Mouse (Mus musculus): ENCODE measurements around the gene Maml3. TPM values are rescaled to one million over a fixed set of nuclear protein-coding genes. Genes with fewer than 3 reads are reported as not detected.
A peak's percentile ranks its signal among the peaks of the same experiment; 100 is the strongest.

Maml3 gene
- polyA plus RNA-seq, 1 experiment from 2014 or later, result 6.1 TPM

GRCm38 (mm10) chr3:52100926-52101325 is 4.0 kb downstream of the Maml3 start:
- peak overlapping the region; percentile 99 for H3K27ac ChIP-seq (ENCODE audit: low read depth, low read length)
- 40% methylated on average over 9 of the region's 9 CpGs for WGBS
- no peaks in the 10 kb centered on the region for H3K36me3 ChIP-seq (ENCODE audit: control insufficient read depth, insufficient read depth, low read length)
- ATAC-seq (ENCODE audit: low FRiP score) (no peak), DNase-seq (ENCODE audit: low spot score, missing footprints) (peak; percentile 87)
- H3K4me1 ChIP-seq (ENCODE audit: control insufficient read depth, insufficient read depth, low read length), result peaks cover 6% of the 10 kb centered on the region; the same call in 1 of the 2 replicates
- no peak overlapping the region for H3K4me3 ChIP-seq (ENCODE audit: low read depth, low read length)
- peak overlapping the region; percentile 98 for H3K9ac ChIP-seq (ENCODE audit: low read length)
- H3K27me3 ChIP-seq (ENCODE audit: control insufficient read depth, insufficient read depth, low read length), result no peaks in the 10 kb centered on the region
- H3K4me2 ChIP-seq, result peak overlapping the region; percentile 83
- H3K9me3 ChIP-seq (ENCODE audit: control insufficient read depth, low read length), result no peaks in the 10 kb centered on the region

- Histone ChIP-seq H3K9me3 (ENCODE audit: control insufficient read depth, low read length) (no peaks in the 10 kb centered on the region), H3K4me3 (ENCODE audit: low read depth, low read length) (no peak overlapping the region), H3K9ac (ENCODE audit: low read length) (no peak overlapping the region), H3K27ac (ENCODE audit: low read depth, low read length) (no peak overlapping the region), H3K4me1 (ENCODE audit: control insufficient read depth, insufficient read depth, low read length) (peaks cover 6% of the 10 kb centered on the region; the same call in 1 of the 2 replicates), H3K36me3 (ENCODE audit: control insufficient read depth, insufficient read depth, low read length) (no peaks in the 10 kb centered on the region), H3K27me3 (ENCODE audit: control insufficient read depth, insufficient read depth, low read length) (no peaks in the 10 kb centered on the region), H3K4me2 (no peak overlapping the region)
- ATAC-seq (ENCODE audit: low FRiP score) (no peak), DNase-seq (ENCODE audit: low spot score, missing footprints) (peak; percentile 75)
- WGBS, result 84% methylated on average over 4 of the region's 4 CpGs
Measured at GRCm38 (mm10) chr3:52100306-52100705, 4.6 kb downstream of the Maml3 start.

DNA sequence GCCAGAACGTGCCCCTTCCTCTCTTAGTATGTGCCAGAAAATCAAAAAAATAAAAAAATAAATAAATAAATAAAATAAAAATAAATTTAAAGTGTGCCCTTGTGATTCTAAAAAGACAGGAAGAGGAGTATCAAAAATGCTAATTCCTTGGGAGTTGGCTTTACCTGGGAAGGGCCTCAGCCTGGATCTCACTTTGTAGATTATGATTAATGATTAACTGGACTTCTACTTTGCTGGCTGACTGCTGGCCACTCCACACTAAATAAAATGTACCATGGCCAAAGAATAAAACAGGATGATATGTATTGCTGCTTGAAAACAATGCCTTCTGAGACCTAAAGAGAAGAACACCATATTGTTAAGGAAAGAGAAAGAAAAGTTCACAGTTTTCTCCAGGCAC is 5.6 kb downstream of the Maml3 start:
- H3K4me2 ChIP-seq, result no peak overlapping the region
- H3K9ac ChIP-seq (ENCODE audit: low read length), result no peak overlapping the region
- no peak overlapping the region for H3K27ac ChIP-seq (ENCODE audit: low read depth, low read length)
- H3K36me3 ChIP-seq (ENCODE audit: control insufficient read depth, insufficient read depth, low read length), result no peaks in the 10 kb centered on the region
- no peak overlapping the region for H3K4me3 ChIP-seq (ENCODE audit: low read depth, low read length)
- no peaks in the 10 kb centered on the region for H3K27me3 ChIP-seq (ENCODE audit: control insufficient read depth, insufficient read depth, low read length)
- peaks cover 6% of the 10 kb centered on the region; the same call in 1 of the 2 replicates for H3K4me1 ChIP-seq (ENCODE audit: control insufficient read depth, insufficient read depth, low read length)
- H3K9me3 ChIP-seq (ENCODE audit: control insufficient read depth, low read length), result no peaks in the 10 kb centered on the region
- no peak for ATAC-seq (ENCODE audit: low FRiP score)
- WGBS, result 86% methylated on average over 1 of the region's 1 CpGs
- peak; percentile 70 for DNase-seq (ENCODE audit: low spot score, missing footprints)

GRCm38 (mm10) chr3:52091261-52091797 is 13.5 kb downstream of the Maml3 start:
- no peak overlapping the region for H3K4me2 ChIP-seq
- ATAC-seq (ENCODE audit: low FRiP score) (no peak), DNase-seq (ENCODE audit: low spot score, missing footprints) (no peak)
- H3K9me3 ChIP-seq (ENCODE audit: control insufficient read depth, low read length), result no peaks in the 10 kb centered on the region
- no peaks in the 10 kb centered on the region for H3K36me3 ChIP-seq (ENCODE audit: control insufficient read depth, insufficient read depth, low read length)
- 51% methylated on average over 7 of the region's 7 CpGs for WGBS
- peaks cover 20% of the 10 kb centered on the region for H3K4me1 ChIP-seq (ENCODE audit: control insufficient read depth, insufficient read depth, low read length)
- H3K4me3 ChIP-seq (ENCODE audit: low read depth, low read length), result no peak overlapping the region
- no peaks in the 10 kb centered on the region for H3K27me3 ChIP-seq (ENCODE audit: control insufficient read depth, insufficient read depth, low read length)
- H3K9ac ChIP-seq (ENCODE audit: low read length), result no peak overlapping the region
- H3K27ac ChIP-seq (ENCODE audit: low read depth, low read length), result no peak overlapping the region; the same call in 1 of the 2 replicates

- 80% methylated on average over 8 of the region's 8 CpGs for WGBS
Measured at GRCm38 (mm10) chr3:52090230-52090873, 14.5 kb downstream of the Maml3 start.

DNA sequence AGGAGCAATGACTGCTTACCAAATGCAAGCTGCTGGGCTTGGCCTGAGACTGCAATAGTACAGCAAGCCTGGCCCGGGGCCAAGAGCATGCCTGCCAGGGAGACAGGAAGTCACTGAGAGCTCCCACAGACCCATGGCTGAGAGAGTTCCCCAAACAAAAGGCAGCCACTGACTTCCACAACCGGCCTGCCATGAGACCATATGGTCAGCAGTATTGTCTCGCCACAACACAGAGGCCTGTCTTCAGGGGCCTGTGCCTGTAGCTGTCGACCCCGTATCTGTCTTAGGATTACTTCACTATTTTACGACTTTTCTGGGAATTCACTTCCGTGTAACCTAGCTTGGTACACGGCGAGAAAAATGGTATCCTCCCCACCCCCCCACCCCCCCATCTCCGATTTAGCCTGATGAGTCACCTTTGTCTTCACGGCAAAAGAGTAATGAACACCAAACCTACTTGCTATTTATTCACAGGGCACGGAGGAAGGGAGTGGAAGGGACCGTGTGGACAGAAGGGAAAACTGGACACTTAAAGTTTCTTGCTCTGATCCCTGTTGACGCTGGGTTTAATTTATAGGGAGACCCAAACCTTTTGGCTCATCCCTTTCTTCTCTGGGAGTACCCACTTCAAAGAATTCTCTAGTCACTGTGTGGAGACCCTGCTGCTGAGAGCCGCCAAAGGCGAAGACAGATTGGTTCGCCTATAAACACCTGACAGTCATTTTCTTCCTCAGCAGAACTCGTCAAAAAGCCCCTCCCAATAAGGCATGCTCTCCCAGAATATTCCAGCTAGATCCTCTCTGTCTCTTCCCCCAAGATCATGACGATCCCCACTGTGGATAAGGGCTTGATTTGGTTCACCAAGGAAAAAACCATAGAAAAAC is 16.2 kb downstream of the Maml3 start:
- no peak overlapping the region for H3K4me2 ChIP-seq
- peak overlapping the region; percentile 78 for H3K27ac ChIP-seq (ENCODE audit: low read depth, low read length)
- 29% methylated on average over 19 of the region's 19 CpGs for WGBS
- no peaks in the 10 kb centered on the region for H3K27me3 ChIP-seq (ENCODE audit: control insufficient read depth, insufficient read depth, low read length)
- ATAC-seq (ENCODE audit: low FRiP score) (peak; percentile 93), DNase-seq (ENCODE audit: low spot score, missing footprints) (peak; percentile 96)
- no peaks in the 10 kb centered on the region for H3K9me3 ChIP-seq (ENCODE audit: control insufficient read depth, low read length)
- H3K4me1 ChIP-seq (ENCODE audit: control insufficient read depth, insufficient read depth, low read length), result peaks cover 20% of the 10 kb centered on the region
- no peak overlapping the region for H3K4me3 ChIP-seq (ENCODE audit: low read depth, low read length)
- no peaks in the 10 kb centered on the region for H3K36me3 ChIP-seq (ENCODE audit: control insufficient read depth, insufficient read depth, low read length)
- peak overlapping the region; percentile 41; the same call in 1 of the 2 replicates for H3K9ac ChIP-seq (ENCODE audit: low read length)

More at GRCm38 (mm10) chr3:52090230-52090873, 14.5 kb downstream of the Maml3 start:
- Histone ChIP-seq H3K9ac (ENCODE audit: low read length) (no peak overlapping the region), H3K9me3 (ENCODE audit: control insufficient read depth, low read length) (no peaks in the 10 kb centered on the region), H3K27me3 (ENCODE audit: control insufficient read depth, insufficient read depth, low read length) (no peaks in the 10 kb centered on the region), H3K36me3 (ENCODE audit: control insufficient read depth, insufficient read depth, low read length) (no peaks in the 10 kb centered on the region), H3K4me3 (ENCODE audit: low read depth, low read length) (no peak overlapping the region), H3K4me1 (ENCODE audit: control insufficient read depth, insufficient read depth, low read length) (peaks cover 20% of the 10 kb centered on the region), H3K4me2 (no peak overlapping the region), H3K27ac (ENCODE audit: low read depth, low read length) (no peak overlapping the region)
- DNase-seq (ENCODE audit: low spot score, missing footprints) (peak; percentile 79), ATAC-seq (ENCODE audit: low FRiP score) (no peak)

DNA sequence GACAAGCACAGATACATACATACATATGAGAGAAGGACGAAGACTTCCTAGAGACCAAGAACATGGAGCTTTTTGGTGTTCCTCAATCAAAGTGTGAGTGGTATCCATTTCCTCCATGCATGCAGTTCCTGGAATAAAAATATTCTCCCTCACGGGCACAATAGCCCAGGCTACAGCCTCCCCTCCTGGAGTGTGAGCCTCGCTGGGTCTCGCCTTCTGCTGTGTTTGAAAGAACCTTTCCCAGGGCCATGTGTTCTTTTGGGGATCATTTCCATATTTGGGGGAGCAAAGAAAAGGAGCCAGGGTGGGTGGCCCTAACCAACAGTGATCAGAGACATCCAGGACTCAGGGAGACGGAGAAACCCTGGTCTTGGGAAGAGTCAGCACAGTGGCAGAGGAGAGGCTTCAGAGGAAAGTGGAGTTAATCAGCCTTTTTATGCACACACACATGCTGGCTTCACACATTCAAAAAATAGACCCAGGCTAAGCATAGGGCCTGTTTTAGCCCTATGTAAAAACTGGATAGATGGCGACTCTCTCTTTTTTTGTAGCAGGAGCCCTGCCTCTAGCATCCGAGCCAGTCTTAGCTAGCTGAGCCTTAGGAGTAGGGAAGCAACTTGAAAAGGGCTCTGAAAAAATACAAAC is 17.1 kb downstream of the Maml3 start:
- no peak overlapping the region for H3K4me2 ChIP-seq
- no peak overlapping the region for H3K4me3 ChIP-seq (ENCODE audit: low read depth, low read length)
- no peak for ATAC-seq (ENCODE audit: low FRiP score)
- H3K36me3 ChIP-seq (ENCODE audit: control insufficient read depth, insufficient read depth, low read length), result no peaks in the 10 kb centered on the region
- no peaks in the 10 kb centered on the region for H3K27me3 ChIP-seq (ENCODE audit: control insufficient read depth, insufficient read depth, low read length)
- WGBS, result 68% methylated on average over 7 of the region's 7 CpGs
- no peak for DNase-seq (ENCODE audit: low spot score, missing footprints)
- no peaks in the 10 kb centered on the region for H3K9me3 ChIP-seq (ENCODE audit: control insufficient read depth, low read length)
- peaks cover 20% of the 10 kb centered on the region for H3K4me1 ChIP-seq (ENCODE audit: control insufficient read depth, insufficient read depth, low read length)
- peak overlapping the region; percentile 30; the same call in 1 of the 2 replicates for H3K9ac ChIP-seq (ENCODE audit: low read length)
- H3K27ac ChIP-seq (ENCODE audit: low read depth, low read length), result peak overlapping the region; percentile 78

- H3K9ac ChIP-seq (ENCODE audit: low read length), result no peak overlapping the region
- H3K4me2 ChIP-seq, result no peak overlapping the region
- H3K4me1 ChIP-seq (ENCODE audit: control insufficient read depth, insufficient read depth, low read length), result peaks cover 11% of the 10 kb centered on the region; the same call in 1 of the 2 replicates
- no peak overlapping the region for H3K4me3 ChIP-seq (ENCODE audit: low read depth, low read length)
- no peaks in the 10 kb centered on the region for H3K36me3 ChIP-seq (ENCODE audit: control insufficient read depth, insufficient read depth, low read length)
- no peak overlapping the region for H3K27ac ChIP-seq (ENCODE audit: low read depth, low read length)
- H3K9me3 ChIP-seq (ENCODE audit: control insufficient read depth, low read length), result no peaks in the 10 kb centered on the region
- DNase-seq (ENCODE audit: low spot score, missing footprints) (no peak), ATAC-seq (ENCODE audit: low FRiP score) (no peak)
- WGBS, result 97% methylated on average over 2 of the region's 2 CpGs
- H3K27me3 ChIP-seq (ENCODE audit: control insufficient read depth, insufficient read depth, low read length), result no peaks in the 10 kb centered on the region
Measured at GRCm38 (mm10) chr3:52078763-52079162, 26.1 kb downstream of the Maml3 start.
